Mouse (Mus musculus): ENCODE measurements at regions not wholly inside any gene's neighbourhood (a gene's known extent, or its start where the extent isn't known, plus 50 kb on each side); places are given as distances from the start of the nearest gene placed in this dataset.

DNA sequence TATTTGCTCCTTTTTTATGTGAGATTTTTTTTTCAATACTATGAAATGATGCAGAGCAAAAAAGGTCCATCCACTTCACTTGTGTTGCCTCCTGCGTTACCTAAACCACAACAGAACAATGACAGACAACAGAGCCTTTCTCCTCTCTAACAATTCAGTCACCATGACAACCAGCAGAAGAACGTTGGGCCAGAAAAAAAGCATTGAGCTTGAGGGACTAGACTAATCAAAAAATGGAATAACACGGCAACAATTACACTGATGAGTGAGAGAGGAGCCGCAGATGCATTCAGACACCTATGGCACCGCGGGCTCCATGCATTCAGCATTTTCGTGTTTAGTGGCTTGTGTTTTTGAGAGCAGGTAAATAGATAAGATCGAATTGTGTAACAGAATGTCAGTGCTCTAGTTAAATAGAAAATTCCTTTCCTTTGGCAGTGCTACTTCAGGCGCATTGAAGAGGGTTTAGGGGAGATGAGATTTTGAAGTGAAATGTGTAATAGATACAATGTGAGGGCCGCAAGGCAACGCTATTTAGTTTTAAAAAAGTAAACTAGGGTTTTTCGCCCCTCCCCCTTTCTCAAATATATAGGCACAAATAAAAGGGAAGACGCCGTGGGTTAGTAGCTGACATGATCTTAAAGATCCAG lies 87.2 kb downstream of the Mbip start:
- TF ChIP-seq CTCF (IDR thresholded peaks at IDR 0.05) (no peak), POLR2A (IDR thresholded peaks at IDR 0.05; ENCODE audit: insufficient read depth, low read depth, low read length) (no peak)
